Mouse (Mus musculus) kidney, adult 2 months (tissue): ENCODE results near the gene Rps6kb2. TPM values are rescaled to one million over a fixed set of nuclear protein-coding genes. Genes with fewer than 3 reads are reported as not detected.
A peak's percentile ranks its signal among the peaks of the same experiment; 100 is the strongest.

Source experiments
- DNase-seq: peaks from one replicate; pipeline ENCODE4 v3.0.0; 2021
- H3K27ac ChIP-seq: fragments of 200-500 bp; 2 replicates; pipeline ENCODE4 v1.5.1; 2012; ENCODE audit warnings: low read depth, low read length, control low read depth, inconsistent platforms; ENCODE audit not compliant: insufficient read depth
- H3K27me3 ChIP-seq: fragments of 200-500 bp; replicated peaks from 2 replicates; pipeline ENCODE4 v1.6.1; 2012; ENCODE audit warnings: mild to moderate bottlenecking, moderate library complexity, low read length, inconsistent platforms; ENCODE audit not compliant: control insufficient read depth, insufficient read depth
- H3K36me3 ChIP-seq: fragments of 200-500 bp; 2 replicates; pipeline ENCODE4 v1.6.1; 2012; ENCODE audit warnings: mild to moderate bottlenecking, moderate library complexity, low read length, inconsistent platforms; ENCODE audit not compliant: control insufficient read depth, insufficient read depth
- H3K4me1 ChIP-seq: fragments of 200-500 bp; 2 replicates; pipeline ENCODE4 v1.6.1; 2011; ENCODE audit warnings: low read length; ENCODE audit not compliant: control insufficient read depth, insufficient read depth
- H3K4me3 ChIP-seq: fragments of 200-500 bp; 2 replicates; pipeline ENCODE4 v1.5.1; 2011; ENCODE audit warnings: mild to moderate bottlenecking, low read depth, low read length, control low read depth; ENCODE audit not compliant: insufficient read depth
- CTCF ChIP-seq: fragments of 200-500 bp; conservative IDR thresholded peaks from 2 replicates; pipeline ENCODE4 v1.5.1; 2011; ENCODE audit warnings: low read depth, mild to moderate bottlenecking, control low read depth, low read length, moderate library complexity, mixed read lengths; ENCODE audit not compliant: insufficient read depth, insufficient read length
- POLR2A ChIP-seq: fragments of 200-500 bp; IDR thresholded peaks from one replicate; pipeline ENCODE4 v1.6.1; 2011; ENCODE audit warnings: low read depth, low read length, control low read depth
- WGBS: fragments of 180-500 bp; shearing (Covaris S2); methylation state at CpG from one replicate; pipeline ENCODE4 v1.1.7; 2018; 5-methylcytosine and 5-hydroxymethylcytosine counted together
- polyA plus RNA-seq: library from polyadenylated mRNA; depleted of rRNA; stranded (reverse); fragments of >200 nt; gene quantifications from 2 replicates; pipeline ENCODE4 v1.2.3, GENCODE M21; 2012

Rps6kb2 gene
- polyA plus RNA-seq, 1 experiment = 41.0 TPM

GRCm38 (mm10) chr19:4149283-4149682 lies 13.9 kb downstream of the Rps6kb2 start:
- TF ChIP-seq CTCF = no peak
- TF ChIP-seq POLR2A = no peak
- Histone ChIP-seq H3K4me1 (peaks cover 15% of the 10 kb centered on the region), H3K4me3 (peak overlapping the region; percentile 95), H3K36me3 (no peaks in the 10 kb centered on the region), H3K27ac (peak overlapping the region; percentile 47; the same call in 1 of the 2 replicates), H3K27me3 (no peaks in the 10 kb centered on the region)
- 38% methylated on average over 11 of the region's 11 CpGs for WGBS
- DNase-seq = peak; percentile 27

GRCm38 (mm10) chr19:4148819-4149218 lies 14.3 kb downstream of the Rps6kb2 start:
- H3K36me3 ChIP-seq = no peaks in the 10 kb centered on the region
- no peak for DNase-seq
- H3K4me1 ChIP-seq = peaks cover 15% of the 10 kb centered on the region
- peak overlapping the region; percentile 95 for H3K4me3 ChIP-seq
- TF ChIP-seq CTCF = no peak
- no peak for TF ChIP-seq POLR2A
- WGBS = 0% methylated on average over 8 of the region's 8 CpGs
- peak overlapping the region; percentile 47; the same call in 1 of the 2 replicates for H3K27ac ChIP-seq
- no peaks in the 10 kb centered on the region for H3K27me3 ChIP-seq

GRCm38 (mm10) chr19:4148491-4148806 lies 14.7 kb downstream of the Rps6kb2 start, which contains the start of gene Coro1b:
TSS of gene Coro1b (plus strand) at chr19:4148619.
- Histone ChIP-seq H3K27ac (peak within 1 kb of the TSS; percentile 57), H3K4me3 (peak within 1 kb of the TSS; percentile 95), H3K27me3 (no peaks in the 10 kb centered on the region), H3K36me3 (no peaks in the 10 kb centered on the region), H3K4me1 (peaks cover 15% of the 10 kb centered on the region)
- WGBS = 1% methylated on average over 32 of the region's 33 CpGs
- DNase-seq = peak; percentile 98
- TF ChIP-seq CTCF (no peak), POLR2A (peak; percentile 22)

GRCm38 (mm10) chr19:4147782-4148490 lies 15.2 kb downstream of the Rps6kb2 start:
- H3K4me1 ChIP-seq = peaks cover 15% of the 10 kb centered on the region

GRCm38 (mm10) chr19:4147022-4147405 lies 16.1 kb downstream of the Rps6kb2 start:
- H3K27ac ChIP-seq = no peak overlapping the region
- H3K27me3 ChIP-seq = no peaks in the 10 kb centered on the region
- H3K4me3 ChIP-seq = no peak overlapping the region
- WGBS = 72% methylated on average over 3 of the region's 3 CpGs
- peak; percentile 25 for DNase-seq
- peaks cover 15% of the 10 kb centered on the region for H3K4me1 ChIP-seq
- no peaks in the 10 kb centered on the region for H3K36me3 ChIP-seq
- TF ChIP-seq CTCF = no peak
- no peak for TF ChIP-seq POLR2A

More at GRCm38 (mm10) chr19:4147782-4148490, 15.2 kb downstream of the Rps6kb2 start:
- 44% methylated on average over 9 of the region's 9 CpGs for WGBS
- TF ChIP-seq POLR2A (no peak), CTCF (no peak)
- no peak for DNase-seq
- Histone ChIP-seq H3K27ac (peak overlapping the region; percentile 57), H3K36me3 (no peaks in the 10 kb centered on the region), H3K27me3 (no peaks in the 10 kb centered on the region), H3K4me3 (peak overlapping the region; percentile 95; the same call in 1 of the 2 replicates)

GRCm38 (mm10) chr19:4146366-4147021 lies 16.7 kb downstream of the Rps6kb2 start:
- Histone ChIP-seq H3K4me3 (no peak overlapping the region), H3K36me3 (no peaks in the 10 kb centered on the region), H3K27ac (no peak overlapping the region), H3K27me3 (no peaks in the 10 kb centered on the region), H3K4me1 (peaks cover 15% of the 10 kb centered on the region)
- 81% methylated on average over 12 of the region's 12 CpGs for WGBS
- DNase-seq = no peak
- no peak for TF ChIP-seq CTCF
- TF ChIP-seq POLR2A = no peak

- no peak overlapping the region for H3K27ac ChIP-seq
- DNase-seq = no peak
- 97% methylated on average over 5 of the region's 5 CpGs for WGBS
- H3K36me3 ChIP-seq = no peaks in the 10 kb centered on the region
- no peaks in the 10 kb centered on the region for H3K27me3 ChIP-seq
- H3K4me3 ChIP-seq = no peak overlapping the region
- no peak for TF ChIP-seq POLR2A
- TF ChIP-seq CTCF = no peak
- H3K4me1 ChIP-seq = peaks cover 15% of the 10 kb centered on the region
Observed at GRCm38 (mm10) chr19:4145936-4146335, 17.2 kb downstream of the Rps6kb2 start.
